Mouse (Mus musculus) G1E (cell line): ENCODE measurements at regions not wholly inside any gene's neighbourhood (a gene's known extent, or its start where the extent isn't known, plus 50 kb on each side); places are given as distances from the start of the nearest gene placed in this dataset.

Experiments used
- ATAC-seq: 2 replicates; pipeline ENCODE4 v1.8.0; 2016; ENCODE audit warnings: mild to moderate bottlenecking; ENCODE audit not compliant: insufficient number of reproducible peaks, poor library complexity, low FRiP score, severe bottlenecking; ENCODE audit errors: extremely low read depth
- DNase-seq: peaks from one replicate; pipeline ENCODE4 v3.0.0; 2012; ENCODE audit warnings: low spot score
- H3K27me3 ChIP-seq: 2 replicates; pipeline ENCODE4 v1.6.1; 2012; ENCODE audit warnings: mild to moderate bottlenecking, low read length, inconsistent platforms; ENCODE audit not compliant: insufficient read depth
- H3K36me3 ChIP-seq: replicated peaks from 2 replicates; pipeline ENCODE3; 2012; ENCODE audit warnings: mild to moderate bottlenecking, inconsistent platforms
- H3K4me1 ChIP-seq: 2 replicates; pipeline ENCODE4 v1.6.1; 2012; ENCODE audit warnings: low read depth, low read length, inconsistent platforms, mixed read lengths; ENCODE audit not compliant: insufficient read depth
- H3K4me3 ChIP-seq: 2 replicates; pipeline ENCODE4 v1.5.1; 2012; ENCODE audit warnings: low read depth, mild to moderate bottlenecking, inconsistent platforms, low read length, moderate library complexity, mixed read lengths
- H3K9me3 ChIP-seq: replicated peaks from 2 replicates; pipeline ENCODE4 v1.6.1; 2012; ENCODE audit warnings: inconsistent platforms
- CTCF ChIP-seq: IDR thresholded peaks from 2 replicates; pipeline ENCODE4 v1.5.1; 2012; ENCODE audit warnings: low read depth, low read length, inconsistent platforms, mixed read lengths
- GATA1 ChIP-seq: IDR thresholded peaks from 2 replicates; pipeline ENCODE4 v1.6.1; 2012; ENCODE audit warnings: borderline replicate concordance, low read length, inconsistent platforms, mixed read lengths
- GATA2 ChIP-seq: IDR thresholded peaks from 2 replicates; pipeline ENCODE4 v1.6.1; 2012; ENCODE audit warnings: low read depth, low read length, inconsistent platforms, borderline replicate concordance
- POLR2AphosphoS5 ChIP-seq: IDR thresholded peaks from 2 replicates; pipeline ENCODE4 v1.6.1; 2012; ENCODE audit warnings: low read depth, low read length, inconsistent platforms; ENCODE audit not compliant: insufficient replicate concordance
- TAL1 ChIP-seq: conservative IDR thresholded peaks from 2 replicates; pipeline ENCODE4 v1.6.1; 2012; ENCODE audit warnings: low read depth, low read length, inconsistent platforms, mixed read lengths

DNA sequence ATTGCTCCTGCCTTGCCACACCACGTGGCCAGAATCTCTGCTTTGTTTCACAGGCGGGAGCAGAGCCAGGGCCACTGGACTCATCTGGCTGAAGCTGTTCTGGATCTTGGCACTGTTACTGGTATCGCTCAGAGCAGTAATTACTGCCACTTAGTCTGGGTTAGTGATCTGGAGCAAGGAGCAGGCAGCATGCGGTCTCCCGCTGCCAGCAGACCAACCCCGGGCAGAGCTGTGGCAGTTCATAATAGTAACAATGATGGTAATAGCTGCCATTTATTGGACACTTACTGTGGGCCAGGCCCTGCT, 217.3 kb upstream of the 4930535I16Rik start:
- no peaks in the 10 kb centered on the region for H3K9me3 ChIP-seq
- no peak for TF ChIP-seq GATA2
- no peak for TF ChIP-seq GATA1
- no peak for TF ChIP-seq POLR2AphosphoS5
- no peak for TF ChIP-seq TAL1
- no peak for TF ChIP-seq CTCF
- peaks cover 5% of the 10 kb centered on the region; the same call in 1 of the 2 replicates for H3K27me3 ChIP-seq
- H3K36me3 ChIP-seq: no peaks in the 10 kb centered on the region
- no peaks in the 10 kb centered on the region for H3K4me1 ChIP-seq
- no peak for DNase-seq
- no peak for ATAC-seq
- no peak overlapping the region for H3K4me3 ChIP-seq

- no peaks in the 10 kb centered on the region for H3K9me3 ChIP-seq
- ATAC-seq: no peak
- H3K4me3 ChIP-seq: no peak overlapping the region
- H3K27me3 ChIP-seq: peaks cover 5% of the 10 kb centered on the region; the same call in 1 of the 2 replicates
- TF ChIP-seq GATA2 (no peak), TAL1 (no peak), POLR2AphosphoS5 (no peak)
- no peaks in the 10 kb centered on the region for H3K4me1 ChIP-seq
- no peaks in the 10 kb centered on the region for H3K36me3 ChIP-seq
- DNase-seq: no peak
Measured at GRCm38 (mm10) chr4:124134341-124135164, 216.7 kb upstream of the 4930535I16Rik start.

DNA sequence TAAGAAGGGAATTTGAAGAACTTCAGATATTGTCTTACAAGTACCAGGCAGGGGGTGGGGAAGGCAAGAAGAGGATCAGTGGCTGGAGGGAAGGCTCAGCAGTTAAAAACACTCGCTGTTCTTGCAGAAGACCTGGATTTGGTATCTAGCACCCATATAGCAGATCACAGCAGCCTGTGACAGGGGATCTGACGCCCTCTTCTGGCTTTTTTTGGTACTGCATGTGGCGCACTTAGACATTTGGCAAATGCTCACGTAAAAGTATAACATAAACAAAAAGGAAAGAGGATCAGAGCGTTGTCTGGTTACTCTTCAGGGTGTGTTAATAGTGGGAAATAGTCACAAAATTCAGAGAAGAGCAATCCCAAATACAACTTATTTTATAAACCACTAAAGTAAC, 213.1 kb upstream of the 4930535I16Rik start:
- TF ChIP-seq GATA1: no peak
- TF ChIP-seq CTCF: peak; percentile 42; the same call in 1 of the 2 replicates
- H3K4me1 ChIP-seq: no peaks in the 10 kb centered on the region
- ATAC-seq (no peak), DNase-seq (no peak)
- peaks cover 5% of the 10 kb centered on the region; the same call in 1 of the 2 replicates for H3K27me3 ChIP-seq
- H3K36me3 ChIP-seq: no peaks in the 10 kb centered on the region
- no peak overlapping the region for H3K4me3 ChIP-seq
- H3K9me3 ChIP-seq: no peaks in the 10 kb centered on the region

GRCm38 (mm10) chr4:124126258-124126657, 208.4 kb upstream of the 4930535I16Rik start:
- DNase-seq (no peak), ATAC-seq (no peak)

GRCm38 (mm10) chr4:124120334-124120733, 202.5 kb upstream of the 4930535I16Rik start:
- TF ChIP-seq GATA2: no peak
- Histone ChIP-seq H3K4me1 (no peaks in the 10 kb centered on the region), H3K36me3 (no peaks in the 10 kb centered on the region), H3K27me3 (no peaks in the 10 kb centered on the region), H3K4me3 (no peak overlapping the region), H3K9me3 (no peaks in the 10 kb centered on the region)
- no peak for ATAC-seq
- no peak for DNase-seq

More at GRCm38 (mm10) chr4:124126258-124126657, 208.4 kb upstream of the 4930535I16Rik start:
- TF ChIP-seq GATA1 (no peak), GATA2 (no peak), TAL1 (no peak), POLR2AphosphoS5 (no peak), CTCF (no peak)
- no peaks in the 10 kb centered on the region for H3K4me1 ChIP-seq
- no peak overlapping the region for H3K4me3 ChIP-seq
- H3K9me3 ChIP-seq: no peaks in the 10 kb centered on the region
- no peaks in the 10 kb centered on the region for H3K27me3 ChIP-seq
- no peaks in the 10 kb centered on the region for H3K36me3 ChIP-seq

DNA sequence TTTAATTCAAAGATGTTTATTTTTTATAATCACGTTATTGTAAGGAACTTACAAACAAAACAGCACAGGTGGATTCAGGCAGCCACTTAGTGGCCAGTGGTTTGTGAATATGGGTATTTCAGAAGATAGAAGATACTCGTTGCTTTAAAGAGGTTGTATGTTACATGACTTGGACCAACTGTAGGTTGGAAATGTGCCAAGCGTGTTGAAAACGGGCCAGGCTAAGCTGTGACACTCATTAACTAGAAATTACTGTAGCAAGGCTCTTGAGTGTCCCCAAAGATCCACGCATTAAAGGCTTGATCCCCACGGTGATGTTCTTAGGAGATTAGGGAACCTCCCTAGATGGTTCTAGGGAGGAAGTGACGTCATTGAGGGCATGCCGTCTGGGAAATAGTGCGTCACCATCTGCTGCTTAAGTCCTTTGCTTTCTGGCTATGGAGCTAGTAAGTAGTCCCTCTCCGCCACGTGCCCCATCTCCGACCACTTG, 196.1 kb upstream of the 4930535I16Rik start:
- Histone ChIP-seq H3K27me3 (no peaks in the 10 kb centered on the region), H3K4me3 (no peak overlapping the region), H3K9me3 (no peaks in the 10 kb centered on the region), H3K36me3 (no peaks in the 10 kb centered on the region), H3K4me1 (no peaks in the 10 kb centered on the region)
- TF ChIP-seq TAL1 (no peak), CTCF (no peak), POLR2AphosphoS5 (no peak), GATA1 (no peak), GATA2 (no peak)
- no peak for ATAC-seq
- no peak for DNase-seq

GRCm38 (mm10) chr4:124110705-124111104, 192.9 kb upstream of the 4930535I16Rik start:
- Histone ChIP-seq H3K4me3 (no peak overlapping the region), H3K36me3 (no peaks in the 10 kb centered on the region), H3K27me3 (no peaks in the 10 kb centered on the region), H3K9me3 (no peaks in the 10 kb centered on the region), H3K4me1 (no peaks in the 10 kb centered on the region)
- DNase-seq (no peak), ATAC-seq (no peak)
- peak; percentile 8; the same call in 1 of the 2 replicates for TF ChIP-seq CTCF
- no peak for TF ChIP-seq GATA1
- TF ChIP-seq TAL1: no peak
- no peak for TF ChIP-seq POLR2AphosphoS5
